Mouse (Mus musculus): Measurements from ENCODE around the gene 4930412O13Rik. TPM values are rescaled to one million over a fixed set of nuclear protein-coding genes. Genes with fewer than 3 reads are reported as not detected.
A peak's percentile ranks its signal among the peaks of the same experiment; 100 is the strongest.

The 4930412O13Rik gene
- polyA plus RNA-seq, 2 experiments: not detected

- Histone ChIP-seq H3K4me3 (ENCODE audit: insufficient read depth in 1 of 2, low read depth in 2 of 2, low read length in 2 of 2) (peak overlapping the region; percentile 55), H3K36me3 (replicated peaks; ENCODE audit: control insufficient read depth, insufficient read depth, low read depth) (no peaks in the 10 kb centered on the region), H3K4me2 (ENCODE audit: low read depth) (peak overlapping the region; percentile 77), H3K4me1 (replicated peaks; ENCODE audit: control insufficient read depth in 2 of 2, insufficient read depth in 2 of 2, low read length in 1 of 2) (peaks cover 0 to 2% of the 10 kb centered on the region in 2 experiments; a peak in 2 of 4 replicates), H3K27me3 (ENCODE audit: control insufficient read depth, insufficient read depth, low read length) (peaks cover 88% of the 10 kb centered on the region), H3K27ac (no peak overlapping the region), H3K9me3 (ENCODE audit: control insufficient read depth, low read length) (no peaks in the 10 kb centered on the region), H3K9ac (replicated peaks) (no peak overlapping the region)
- WGBS (ENCODE audit: insufficient replicate concordance): 4% methylated on average over 31 of the region's 31 CpGs
- DNase-seq (ENCODE audit: low read depth in 3 of 3, low spot score in 3 of 3) (no peak), ATAC-seq (ENCODE audit: insufficient read depth) (no peak)
- TF ChIP-seq EP300 (IDR thresholded peaks at IDR 0.05; ENCODE audit: low read depth) (no peak), CTCF (IDR thresholded peaks at IDR 0.05; ENCODE audit: low read depth) (no peak)
Observed at GRCm38 (mm10) chr2:9876621-9877325, 4.3 kb upstream of the 4930412O13Rik start.

- under 1% methylated on average over 35 of the region's 35 CpGs for whole genome bisulfite sequencing (ENCODE audit: insufficient replicate concordance)
- Histone ChIP-seq H3K4me2 (ENCODE audit: low read depth) (peak overlapping the region; percentile 77), H3K27ac (no peak overlapping the region), H3K9ac (replicated peaks) (no peak overlapping the region), H3K4me3 (ENCODE audit: insufficient read depth in 1 of 2, low read depth in 2 of 2, low read length in 2 of 2) (peak overlapping the region; percentile 55), H3K9me3 (ENCODE audit: control insufficient read depth, low read length) (no peaks in the 10 kb centered on the region), H3K4me1 (replicated peaks; ENCODE audit: control insufficient read depth in 2 of 2, insufficient read depth in 2 of 2, low read length in 1 of 2) (peaks cover 0 to 2% of the 10 kb centered on the region in 2 experiments; a peak in 2 of 4 replicates), H3K36me3 (replicated peaks; ENCODE audit: control insufficient read depth, insufficient read depth, low read depth) (no peaks in the 10 kb centered on the region), H3K27me3 (ENCODE audit: control insufficient read depth, insufficient read depth, low read length) (peaks cover 90% of the 10 kb centered on the region)
- TF ChIP-seq CTCF (IDR thresholded peaks at IDR 0.05; ENCODE audit: low read depth) (no peak), EP300 (IDR thresholded peaks at IDR 0.05; ENCODE audit: low read depth) (no peak)
- ATAC-seq (ENCODE audit: insufficient read depth) (no peak), DNase-seq (ENCODE audit: low read depth in 3 of 3, low spot score in 3 of 3) (no peak)
Observed at GRCm38 (mm10) chr2:9877326-9877690, 3.7 kb upstream of the 4930412O13Rik start.

- no peak for TF ChIP-seq EP300 (IDR thresholded peaks at IDR 0.05; ENCODE audit: low read depth)
- no peak for TF ChIP-seq CTCF (IDR thresholded peaks at IDR 0.05; ENCODE audit: low read depth)
- no peak for DNase-seq (ENCODE audit: low read depth in 3 of 3, low spot score in 3 of 3)
- no peak for ATAC-seq (ENCODE audit: insufficient read depth)
- Histone ChIP-seq H3K4me2 (ENCODE audit: low read depth) (peak overlapping the region; percentile 77), H3K27ac (no peak overlapping the region), H3K27me3 (ENCODE audit: control insufficient read depth, insufficient read depth, low read length) (peaks cover 94% of the 10 kb centered on the region), H3K9ac (replicated peaks) (no peak overlapping the region), H3K4me1 (replicated peaks; ENCODE audit: control insufficient read depth in 2 of 2, insufficient read depth in 2 of 2, low read length in 1 of 2) (peaks cover 0 to 2% of the 10 kb centered on the region in 2 experiments; a peak in 1 of 4 replicates), H3K36me3 (replicated peaks; ENCODE audit: control insufficient read depth, insufficient read depth, low read depth) (no peaks in the 10 kb centered on the region), H3K4me3 (ENCODE audit: insufficient read depth in 1 of 2, low read depth in 2 of 2, low read length in 2 of 2) (peak overlapping the region; percentile 39 to 55), H3K9me3 (ENCODE audit: control insufficient read depth, low read length) (no peaks in the 10 kb centered on the region)
- WGBS (ENCODE audit: insufficient replicate concordance): 1% methylated on average over 19 of the region's 19 CpGs
Observed at GRCm38 (mm10) chr2:9877966-9878563, 3.0 kb upstream of the 4930412O13Rik start.

- DNase-seq (ENCODE audit: low read depth in 3 of 3, low spot score in 3 of 3) (no peak), ATAC-seq (ENCODE audit: insufficient read depth) (no peak)
- H3K9ac ChIP-seq (replicated peaks): no peak overlapping the region
- no peaks in the 10 kb centered on the region for H3K36me3 ChIP-seq (replicated peaks; ENCODE audit: control insufficient read depth, insufficient read depth, low read depth)
- H3K27me3 ChIP-seq (ENCODE audit: control insufficient read depth, insufficient read depth, low read length): peaks cover 99% of the 10 kb centered on the region
- H3K27ac ChIP-seq: no peak overlapping the region
- peak overlapping the region; percentile 77 for H3K4me2 ChIP-seq (ENCODE audit: low read depth)
- H3K4me3 ChIP-seq (ENCODE audit: insufficient read depth in 1 of 2, low read depth in 2 of 2, low read length in 2 of 2): peak overlapping the region; percentile 49 to 55
- WGBS (ENCODE audit: insufficient replicate concordance): under 1% methylated on average over 33 of the region's 33 CpGs
- H3K9me3 ChIP-seq (ENCODE audit: control insufficient read depth, low read length): no peaks in the 10 kb centered on the region
- peaks cover 0 to under 1% of the 10 kb centered on the region in 2 experiments; a peak in 1 of 4 replicates for H3K4me1 ChIP-seq (replicated peaks; ENCODE audit: control insufficient read depth in 2 of 2, insufficient read depth in 2 of 2, low read length in 1 of 2)
- TF ChIP-seq CTCF (IDR thresholded peaks at IDR 0.05; ENCODE audit: low read depth): no peak
- no peak for TF ChIP-seq EP300 (IDR thresholded peaks at IDR 0.05; ENCODE audit: low read depth)
Observed at GRCm38 (mm10) chr2:9878564-9879081, 2.4 kb upstream of the 4930412O13Rik start.

- Histone ChIP-seq H3K27ac (no peak overlapping the region), H3K36me3 (replicated peaks; ENCODE audit: control insufficient read depth, insufficient read depth, low read depth) (no peaks in the 10 kb centered on the region), H3K9ac (replicated peaks) (no peak overlapping the region), H3K9me3 (ENCODE audit: control insufficient read depth, low read length) (no peaks in the 10 kb centered on the region), H3K4me1 (replicated peaks; ENCODE audit: control insufficient read depth in 2 of 2, insufficient read depth in 2 of 2, low read length in 1 of 2) (no peaks in the 10 kb centered on the region), H3K27me3 (ENCODE audit: control insufficient read depth, insufficient read depth, low read length) (peaks cover 100% of the 10 kb centered on the region), H3K4me3 (ENCODE audit: insufficient read depth in 1 of 2, low read depth in 2 of 2, low read length in 2 of 2) (peak overlapping the region; percentile 49 to 55), H3K4me2 (ENCODE audit: low read depth) (peak overlapping the region; percentile 77)
- DNase-seq (ENCODE audit: low read depth in 3 of 3, low spot score in 3 of 3): no peak
- under 1% methylated on average over 22 of the region's 22 CpGs for WGBS (ENCODE audit: insufficient replicate concordance)
- peak; percentile 30 for ATAC-seq (ENCODE audit: insufficient read depth)
- TF ChIP-seq CTCF (IDR thresholded peaks at IDR 0.05; ENCODE audit: low read depth) (no peak), EP300 (IDR thresholded peaks at IDR 0.05; ENCODE audit: low read depth) (no peak)
Observed at GRCm38 (mm10) chr2:9879092-9879491, 2.0 kb upstream of the 4930412O13Rik start.
